Mouse (Mus musculus) bone marrow, adult 2 months (tissue): ENCODE results near the gene Olfr782.

Source experiments
- CTCF ChIP-seq: fragments of 200-500 bp; IDR thresholded peaks from 2 replicates; pipeline ENCODE4 v1.5.1; 2011; ENCODE audit warnings: low read length, control low read depth; ENCODE audit not compliant: control insufficient read depth, insufficient read depth
- POLR2A ChIP-seq: fragments of 200-500 bp; IDR thresholded peaks from 2 replicates; pipeline ENCODE4 v1.6.1; 2011; ENCODE audit warnings: low read depth, mild to moderate bottlenecking, control low read depth, low read length, borderline replicate concordance; ENCODE audit not compliant: control insufficient read depth

DNA sequence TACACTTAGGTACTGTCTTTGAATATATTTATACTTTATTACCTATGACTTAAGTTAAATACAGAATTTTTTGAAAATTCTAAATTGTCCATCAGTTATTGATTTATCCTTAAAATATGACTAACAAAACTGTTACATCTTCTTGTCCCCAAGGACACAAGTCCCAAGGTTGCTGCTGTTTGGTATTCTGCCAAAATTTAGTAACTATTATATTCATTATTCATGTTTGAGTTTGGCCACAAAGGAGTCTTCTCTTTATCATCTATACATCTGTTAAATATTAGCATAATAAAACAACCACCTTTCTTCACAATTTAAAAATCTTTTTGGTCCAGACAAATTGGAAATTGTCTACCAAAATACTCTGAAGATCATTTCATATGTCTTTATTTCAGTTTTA is 20.1 kb upstream of the Olfr782 start, which contains the start of gene Olfr781:
- no peak for TF ChIP-seq CTCF
- TF ChIP-seq POLR2A: no peak
